Mouse (Mus musculus) brain, adult 2 months (tissue): Measurements from ENCODE around the gene 1600002K03Rik.

Experiments used
- DNase-seq: peaks from one replicate; pipeline ENCODE4 v3.0.0; 2011; ENCODE audit warnings: low read depth, low spot score

The 1600002K03Rik gene

DNA sequence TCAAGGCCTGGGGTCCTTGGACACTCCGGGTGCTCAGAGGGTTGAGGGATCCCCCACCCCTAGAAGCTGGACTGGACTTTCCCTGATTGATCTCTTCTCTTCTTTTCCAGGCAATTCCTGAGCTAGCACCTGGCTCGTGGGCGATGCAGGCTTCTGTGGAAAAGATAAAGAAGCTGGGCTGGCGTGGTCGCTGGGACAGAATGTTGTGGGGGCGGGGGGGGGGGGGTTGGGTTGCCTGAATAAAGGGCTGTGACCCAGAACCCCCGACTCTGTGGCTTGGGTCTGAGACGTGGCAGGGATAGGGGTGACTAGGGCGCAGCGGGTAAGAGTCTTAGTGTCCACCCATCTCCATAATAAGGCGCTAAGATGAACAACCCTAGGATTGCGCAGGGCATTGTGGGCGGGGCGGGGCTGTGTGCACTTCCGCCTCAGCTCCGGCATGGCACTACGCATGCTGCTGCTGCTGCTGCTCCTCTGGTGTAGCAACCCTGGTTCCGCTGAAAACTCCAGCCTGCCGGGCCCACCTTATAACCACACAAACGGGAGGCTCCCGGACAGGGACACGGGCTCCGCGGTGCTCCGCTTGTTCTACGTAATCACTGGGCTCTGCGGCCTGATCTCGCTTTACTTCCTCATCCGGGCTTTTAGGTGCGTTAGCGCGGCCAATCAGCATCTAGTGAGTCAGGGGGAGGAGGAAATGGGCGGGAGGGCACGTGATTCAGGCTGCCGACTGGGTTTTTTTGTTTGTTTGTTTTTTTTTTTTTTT lies at the start of gene 1600002K03Rik:
Gene 1600002K03Rik (plus strand): TSS at position 418 of the 766 bp plus-strand sequence.
- peak; percentile 96 for DNase-seq

DNA sequence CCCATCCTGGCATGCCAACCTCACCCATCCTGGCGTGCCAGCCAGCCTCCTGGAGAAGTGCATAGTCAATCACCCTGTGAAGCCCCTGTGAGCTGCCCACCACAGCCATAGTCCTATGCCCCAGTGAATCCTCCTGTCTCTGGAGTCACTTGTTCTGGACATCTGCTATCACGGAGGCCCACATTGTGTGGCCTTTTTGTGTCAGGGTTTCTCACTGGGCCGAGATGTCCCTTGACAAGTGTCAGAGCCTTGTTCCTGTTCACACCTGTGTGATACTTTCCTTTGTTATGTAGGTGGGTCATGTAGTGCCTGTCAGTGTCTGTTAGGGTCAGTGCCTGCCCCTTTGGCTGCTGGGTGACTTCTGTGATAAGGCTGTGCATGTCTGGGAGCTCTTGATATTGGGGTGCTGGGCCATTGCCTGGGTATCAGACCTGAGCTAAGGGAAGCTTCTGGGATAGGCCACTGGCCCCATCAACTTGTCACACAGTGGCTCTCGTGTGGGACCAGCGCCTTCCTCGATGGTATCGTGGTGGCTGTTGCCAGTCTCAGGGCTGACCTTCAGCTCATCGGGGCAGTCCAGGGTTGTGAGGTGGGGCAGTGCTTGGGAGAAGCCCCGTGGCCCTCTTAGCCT lies 48.7 kb upstream of the 1600002K03Rik start:
- DNase-seq, result no peak

DNA sequence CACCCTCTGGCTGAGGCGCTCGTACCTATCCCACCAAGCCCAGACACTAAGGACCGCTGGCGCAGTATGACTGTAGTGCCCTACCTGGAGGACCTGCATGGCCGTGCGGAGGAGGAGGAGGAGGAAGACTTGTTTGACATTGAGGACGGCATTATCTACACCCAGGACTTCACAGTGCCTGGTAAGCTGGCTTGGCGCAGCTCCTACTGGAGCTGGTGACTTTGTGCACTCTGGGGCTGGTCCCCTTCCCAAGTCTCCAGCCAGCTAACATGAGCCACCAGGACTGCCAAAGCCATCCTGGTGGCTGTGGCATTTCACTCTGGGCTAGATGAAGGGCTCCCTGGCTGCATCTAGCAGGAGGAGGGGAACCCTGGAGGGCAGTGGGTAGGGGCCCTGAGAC lies 44.8 kb upstream of the 1600002K03Rik start:
- DNase-seq, result no peak

DNA sequence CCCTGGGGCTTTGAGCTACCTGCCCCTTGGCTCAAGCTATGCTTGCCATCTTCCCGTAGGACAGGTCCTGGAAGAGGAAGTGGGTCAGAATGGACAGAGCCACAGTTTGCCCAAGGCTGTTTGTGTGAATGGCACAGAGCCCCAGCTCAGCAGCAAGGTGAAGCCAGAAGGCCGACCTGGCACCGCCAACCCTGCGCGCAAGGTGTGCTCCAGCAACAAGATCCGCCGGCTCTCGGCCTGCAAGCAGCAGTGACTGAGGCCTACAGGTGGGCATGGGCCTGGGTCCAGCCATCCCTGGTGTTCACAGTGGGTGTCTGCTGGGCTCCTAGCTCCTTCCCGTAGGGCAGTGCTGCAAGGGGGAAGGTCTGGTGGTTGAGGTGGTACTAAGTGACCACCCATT lies 42.9 kb upstream of the 1600002K03Rik start:
- peak; percentile 89 for DNase-seq

DNA sequence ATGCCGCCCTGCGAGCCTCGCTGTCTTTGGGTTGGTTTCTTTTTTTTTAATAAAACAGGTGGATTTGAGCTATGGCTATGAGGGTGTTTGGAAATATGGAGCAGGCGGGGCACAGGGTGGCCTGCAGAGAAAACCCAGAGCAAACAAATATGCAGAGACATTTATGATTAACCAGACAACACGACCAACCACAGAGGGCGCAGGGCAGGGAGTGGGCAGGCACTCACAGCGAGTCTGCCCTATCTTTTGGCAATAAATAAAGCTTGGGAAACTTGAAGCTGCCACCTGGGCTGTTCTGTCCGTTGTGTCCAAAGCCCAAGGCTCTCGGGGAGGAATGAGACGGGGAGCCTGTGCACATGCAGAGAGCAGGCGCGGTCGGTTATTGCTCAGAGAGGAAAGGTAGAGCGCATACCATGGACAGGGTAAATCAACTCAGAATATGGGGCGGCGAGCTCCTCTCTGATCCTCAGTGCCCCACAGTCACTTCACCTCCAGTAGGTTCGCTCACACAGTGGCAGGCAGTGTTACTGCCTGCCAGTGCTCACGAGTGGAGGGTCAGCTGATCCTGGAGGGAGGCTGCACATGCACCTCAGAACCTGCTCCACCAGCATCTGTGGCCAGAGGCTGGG lies 42.2 kb upstream of the 1600002K03Rik start:
- no peak for DNase-seq

DNA sequence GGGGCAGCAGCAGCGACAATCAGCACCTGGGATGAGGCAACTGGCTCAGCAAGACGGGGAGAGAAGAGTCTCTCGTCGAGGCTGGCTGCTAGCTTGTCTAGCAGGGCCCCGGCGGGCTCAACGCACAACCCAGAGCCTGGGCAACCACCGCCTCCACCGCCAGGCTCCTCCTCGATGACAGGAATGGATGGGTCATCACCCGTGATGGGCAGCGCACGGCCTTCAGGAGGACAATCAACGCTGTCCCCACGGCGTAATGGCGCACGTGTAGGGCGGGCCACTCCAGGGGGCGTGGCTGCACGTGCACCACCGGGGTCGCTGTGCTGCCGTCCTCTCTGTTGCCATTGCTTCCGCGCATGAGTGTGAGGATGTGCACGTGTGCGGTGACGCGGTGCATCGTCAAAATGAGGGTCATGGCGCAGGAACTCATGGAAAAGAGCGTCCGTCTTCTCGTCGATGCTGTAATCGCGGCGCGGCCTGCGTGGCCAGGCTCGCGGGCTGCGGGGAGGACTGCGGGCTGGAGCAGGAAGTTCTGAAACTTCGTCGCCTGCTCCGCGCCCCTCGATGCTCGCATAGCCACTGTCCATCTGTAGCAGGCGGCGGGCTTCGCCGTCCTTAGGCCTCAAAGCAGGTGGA lies 41.3 kb upstream of the 1600002K03Rik start:
- DNase-seq, result peak; percentile 81

DNA sequence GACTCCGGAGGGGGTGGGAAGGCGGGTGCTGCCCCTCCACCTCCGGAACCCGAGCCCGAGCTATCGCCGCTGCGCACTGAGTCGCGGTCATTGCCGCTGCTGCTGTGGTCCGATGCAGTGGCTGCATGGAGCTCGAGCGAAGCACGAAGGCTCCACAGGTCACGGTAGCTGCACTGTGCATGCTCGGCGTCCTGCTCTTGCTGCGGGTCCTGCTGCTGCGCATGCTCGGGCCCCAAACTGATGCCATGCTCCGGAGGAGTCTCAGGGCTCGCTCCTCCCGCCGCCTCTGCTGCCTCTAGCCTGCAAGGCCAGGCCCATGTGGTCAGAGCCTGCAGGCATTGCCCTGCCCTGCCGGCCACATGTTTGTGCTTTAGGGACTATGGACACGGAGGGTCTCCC lies 40.8 kb upstream of the 1600002K03Rik start:
- DNase-seq, result peak; percentile 59

DNA sequence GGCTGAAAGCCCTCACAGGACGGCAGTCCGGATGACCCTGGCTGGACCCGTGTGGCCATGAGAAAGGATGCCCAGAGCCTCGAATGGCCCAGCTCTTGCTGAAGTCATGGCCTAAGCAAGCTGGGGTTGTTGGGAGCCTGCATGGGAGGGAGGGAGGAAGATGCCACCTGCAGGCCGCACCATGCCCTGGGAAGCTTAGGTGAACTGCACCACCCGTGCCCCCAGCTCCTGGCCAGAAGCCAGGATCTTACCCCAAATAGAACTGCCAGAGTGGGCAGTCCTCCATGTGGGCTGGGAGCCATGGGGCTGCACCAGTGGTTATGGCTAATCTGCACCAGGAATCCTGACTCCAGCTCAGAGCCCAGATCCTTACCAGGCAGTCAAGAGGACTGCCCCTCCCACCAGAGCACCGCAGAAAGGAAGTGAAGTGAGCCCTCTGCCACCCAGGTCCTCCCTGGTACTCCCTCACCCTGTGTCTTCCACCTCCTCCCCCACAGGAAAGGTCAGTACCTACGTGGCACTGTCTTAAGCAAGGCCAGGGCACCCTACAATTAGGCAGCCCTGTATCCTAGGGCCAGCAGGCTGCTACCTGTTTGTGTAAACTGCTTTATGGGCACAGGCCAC lies 39.4 kb upstream of the 1600002K03Rik start:
- no peak for DNase-seq

DNA sequence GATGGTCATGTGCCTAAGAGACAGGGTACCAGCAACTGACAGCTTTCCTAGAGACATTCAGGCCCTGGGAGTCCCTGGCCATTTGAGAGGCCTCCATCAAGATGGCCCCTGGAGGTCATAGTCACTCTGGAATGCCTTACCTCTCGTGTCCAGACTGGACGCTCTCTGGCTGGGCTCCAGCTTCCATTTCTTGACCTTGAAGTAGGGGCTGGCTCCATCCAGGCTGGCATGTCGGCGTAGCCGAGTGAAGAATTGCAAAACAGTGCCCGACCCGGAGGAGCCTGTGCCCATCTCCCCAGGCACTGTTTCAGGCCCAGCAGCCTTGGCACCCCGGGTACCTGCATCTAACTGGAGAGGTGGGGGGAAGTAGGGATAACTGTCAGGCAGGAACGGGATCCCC lies 38.3 kb upstream of the 1600002K03Rik start:
- DNase-seq, result no peak

DNA sequence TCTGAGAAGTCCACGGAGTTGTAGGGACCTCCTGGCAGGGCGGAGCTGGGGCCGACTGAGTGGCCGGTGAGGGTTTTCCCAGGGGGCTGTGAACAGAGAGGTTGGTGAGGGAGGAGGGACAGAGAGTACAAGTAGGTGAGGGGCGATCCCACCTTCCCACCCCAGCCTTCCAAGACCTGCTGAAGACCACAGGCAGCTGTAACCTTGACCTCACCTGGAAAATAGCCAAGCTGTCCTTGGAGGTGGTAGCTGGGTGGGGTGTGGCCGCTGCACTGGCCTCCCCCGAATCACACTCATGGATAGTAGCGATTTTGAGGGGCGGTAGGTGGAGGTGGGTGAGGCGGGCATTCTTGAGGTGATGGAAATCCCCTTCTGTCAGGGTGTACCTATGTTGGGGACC lies 37.6 kb upstream of the 1600002K03Rik start:
- DNase-seq, result no peak

DNA sequence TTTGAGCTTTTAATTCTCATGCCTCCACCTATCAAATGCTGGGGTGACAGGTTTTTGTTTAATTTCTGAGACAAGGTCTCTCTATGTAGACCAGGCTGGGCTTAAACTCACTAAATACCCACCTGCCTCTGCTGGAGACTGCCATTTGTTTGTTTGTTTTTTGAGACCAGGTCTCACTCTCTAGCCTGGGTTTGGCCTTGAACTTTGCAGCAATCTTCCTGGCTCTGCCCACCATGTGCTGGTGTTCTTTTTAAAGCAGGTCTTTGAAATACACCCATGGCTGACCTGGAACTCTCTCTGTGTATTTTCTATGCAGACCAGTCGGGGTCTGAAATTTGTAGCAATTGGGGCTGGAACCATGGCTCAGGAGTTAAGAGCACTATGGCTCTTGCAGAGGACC lies 37.1 kb upstream of the 1600002K03Rik start:
- no peak for DNase-seq

DNA sequence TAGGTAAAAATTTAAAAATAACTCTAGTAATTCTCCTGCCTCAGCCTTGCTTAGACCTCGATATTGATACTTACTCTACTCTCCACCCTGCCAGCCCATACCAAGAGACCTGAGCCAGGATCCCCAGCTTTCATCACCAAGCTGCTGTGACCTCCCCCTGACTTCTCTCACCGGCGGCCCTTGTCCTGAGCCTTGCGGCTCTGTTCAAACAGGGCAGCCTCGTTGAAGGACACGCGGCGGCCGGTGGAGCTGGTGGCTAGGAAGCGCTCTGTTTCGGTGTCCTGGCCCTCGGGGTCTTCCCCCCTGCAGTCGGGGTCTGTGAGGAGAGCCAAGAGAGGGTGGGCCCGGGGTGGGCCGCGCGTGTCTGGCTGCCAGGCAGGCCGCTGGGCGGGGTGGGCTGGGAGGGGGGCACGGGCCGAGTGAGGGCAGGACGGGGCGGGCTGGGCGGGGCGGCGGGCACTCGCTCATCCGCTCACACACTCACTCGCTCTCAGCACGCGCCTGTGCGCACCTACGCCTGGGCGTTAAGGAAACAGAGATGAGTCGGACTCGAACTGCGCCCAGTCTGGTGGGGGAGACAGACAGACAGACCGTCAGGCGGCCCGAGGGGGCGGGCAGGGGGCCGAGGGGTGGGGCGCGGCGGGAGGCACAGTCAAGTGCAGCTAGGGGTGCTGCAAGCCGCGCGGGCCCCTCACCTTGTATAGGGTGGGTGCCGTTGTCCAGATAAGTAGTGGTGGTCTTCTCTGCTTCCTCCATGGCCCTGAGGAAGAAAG lies 36.4 kb upstream of the 1600002K03Rik start:
- no peak for DNase-seq

DNA sequence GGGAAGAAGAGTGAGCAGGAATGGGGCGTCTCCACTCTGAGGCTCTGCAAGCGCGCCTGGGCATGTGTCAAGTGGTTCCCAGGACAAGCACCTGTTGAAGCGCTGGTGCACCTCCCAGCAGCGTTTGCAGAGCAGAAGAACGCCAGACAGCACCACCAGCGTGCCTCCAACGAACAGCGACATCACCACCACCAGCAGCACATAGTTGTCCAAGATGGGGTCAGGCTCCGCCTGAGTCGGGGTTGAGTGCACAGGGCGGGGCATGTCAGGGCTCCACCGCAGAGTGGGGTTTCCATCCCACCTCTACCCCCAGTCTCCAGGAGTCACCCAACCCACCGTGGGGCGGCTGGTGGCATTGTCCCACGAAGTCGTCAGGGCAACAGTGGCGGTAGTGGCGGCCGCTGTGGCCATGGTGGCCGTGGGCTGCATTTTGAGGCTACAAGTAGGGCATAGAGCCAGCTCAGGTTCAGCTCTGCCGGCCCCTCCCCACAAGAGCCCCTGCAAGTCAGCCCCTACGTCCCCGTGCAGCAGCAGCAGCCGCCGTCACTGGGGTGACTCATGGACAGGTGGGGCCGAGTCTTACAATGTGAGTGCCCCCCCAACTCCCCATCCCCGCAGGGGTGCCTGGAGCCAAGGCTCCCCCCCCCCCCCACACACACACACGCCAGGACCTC lies 35.7 kb upstream of the 1600002K03Rik start:
- DNase-seq, result peak; percentile 90

DNA sequence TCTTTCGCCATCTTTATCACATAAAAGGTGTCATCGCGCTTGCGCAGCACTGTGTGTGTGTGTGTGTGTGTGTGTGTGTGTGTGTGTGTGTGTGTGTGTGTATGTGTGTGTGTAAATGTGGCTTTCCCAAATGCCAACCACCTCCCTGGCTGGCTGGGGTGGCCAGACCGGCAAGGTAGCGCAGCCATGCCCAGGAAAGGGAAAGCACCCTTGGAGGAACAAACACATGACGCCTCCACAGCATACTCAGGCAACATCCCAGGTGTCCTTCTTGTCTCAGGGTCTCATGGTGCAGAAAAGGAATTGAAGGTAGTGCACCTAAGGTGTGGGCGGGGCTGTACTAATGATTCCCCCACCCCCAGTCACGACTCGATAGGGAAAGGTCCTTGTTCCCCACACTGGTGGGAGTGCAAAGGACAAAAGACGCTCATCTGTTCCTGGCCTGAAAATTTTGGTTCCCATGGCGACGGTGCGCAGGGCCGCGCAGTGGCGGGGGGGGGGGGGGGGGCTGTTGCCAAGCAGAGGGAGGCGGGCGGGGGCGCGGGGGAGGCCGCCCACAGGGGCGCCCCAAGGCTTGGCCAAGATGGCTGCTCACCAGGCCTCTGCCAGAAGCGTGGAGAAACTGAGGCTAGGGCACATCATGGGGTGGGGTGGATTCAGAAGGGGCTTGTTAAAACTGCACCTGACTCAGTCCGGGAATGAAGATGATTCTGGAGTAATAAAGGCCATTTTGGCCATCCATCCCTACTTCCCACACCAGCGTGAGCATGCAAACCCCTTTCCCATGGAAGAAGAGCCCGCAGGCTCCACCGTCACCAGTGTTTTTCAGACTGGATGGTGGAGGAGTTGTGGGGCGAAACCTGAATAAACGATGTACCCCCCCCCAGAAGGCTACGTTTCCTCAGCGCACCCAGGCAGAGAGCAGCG lies 34.9 kb upstream of the 1600002K03Rik start:
- peak; percentile 81 for DNase-seq

DNA sequence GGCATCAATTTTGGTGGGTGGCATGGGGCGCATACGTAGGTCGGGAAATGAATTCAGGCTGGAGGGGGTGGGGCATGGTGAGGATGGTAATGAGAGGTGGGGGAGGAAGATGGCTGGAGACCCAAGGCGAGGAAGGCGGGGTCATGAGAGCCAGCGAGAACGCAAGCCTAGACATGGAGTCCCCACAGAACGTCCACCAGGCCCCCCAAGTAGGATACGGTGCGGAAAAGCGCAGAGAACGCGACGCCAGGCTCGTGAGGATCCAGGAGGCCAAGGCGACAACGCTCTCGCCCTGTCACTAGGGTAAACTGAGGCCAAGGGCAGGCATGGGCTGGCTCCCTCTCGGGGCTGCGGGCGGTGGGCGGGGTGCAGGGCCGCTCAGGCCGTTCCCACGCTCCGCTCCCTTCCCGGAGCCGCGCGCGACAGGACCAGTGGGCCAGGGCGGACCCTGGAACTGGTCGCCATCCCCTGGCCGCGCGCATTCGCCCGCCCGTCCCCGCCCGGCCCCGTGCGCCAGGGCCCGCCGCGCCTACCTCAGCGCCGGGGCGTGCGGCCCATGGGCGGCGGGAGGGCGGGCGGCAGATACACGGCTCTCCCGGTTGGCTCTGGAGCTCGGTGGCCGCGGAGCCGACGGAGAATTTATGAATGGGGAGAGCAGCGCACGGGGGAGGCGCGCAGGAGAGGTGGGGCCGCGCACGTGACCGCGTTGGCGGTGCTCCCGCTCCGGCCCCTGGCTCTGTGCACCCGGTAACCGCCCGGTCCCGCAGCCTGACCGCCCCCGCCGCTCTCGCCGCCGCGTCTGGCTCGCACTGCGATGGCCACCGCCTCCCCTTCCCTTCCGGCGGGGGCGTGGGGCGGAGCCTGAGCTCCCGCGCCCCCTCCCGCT lies 33.9 kb upstream of the 1600002K03Rik start, which contains the start of gene Atp5d:
Gene Atp5d (plus strand): TSS at position 80 of the 886 bp plus-strand sequence.
- peak; percentile 91 for DNase-seq

DNA sequence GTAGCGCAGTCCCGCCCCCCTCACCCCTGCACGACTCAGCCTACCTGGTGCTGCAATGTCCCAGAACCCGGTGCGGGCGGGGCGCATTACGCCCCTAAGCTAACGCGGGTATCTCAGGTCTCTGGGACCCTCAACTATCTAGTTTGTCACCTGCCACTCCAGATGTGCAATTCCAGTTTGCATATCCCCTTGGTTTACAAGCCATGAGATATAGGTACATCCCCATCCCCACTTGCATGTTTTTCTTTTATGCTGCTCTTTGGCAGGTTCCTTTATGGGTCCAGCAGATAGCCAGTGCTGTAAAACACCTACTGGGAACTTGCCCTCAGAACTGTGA lies 33.3 kb upstream of the 1600002K03Rik start:
- DNase-seq, result no peak

DNA sequence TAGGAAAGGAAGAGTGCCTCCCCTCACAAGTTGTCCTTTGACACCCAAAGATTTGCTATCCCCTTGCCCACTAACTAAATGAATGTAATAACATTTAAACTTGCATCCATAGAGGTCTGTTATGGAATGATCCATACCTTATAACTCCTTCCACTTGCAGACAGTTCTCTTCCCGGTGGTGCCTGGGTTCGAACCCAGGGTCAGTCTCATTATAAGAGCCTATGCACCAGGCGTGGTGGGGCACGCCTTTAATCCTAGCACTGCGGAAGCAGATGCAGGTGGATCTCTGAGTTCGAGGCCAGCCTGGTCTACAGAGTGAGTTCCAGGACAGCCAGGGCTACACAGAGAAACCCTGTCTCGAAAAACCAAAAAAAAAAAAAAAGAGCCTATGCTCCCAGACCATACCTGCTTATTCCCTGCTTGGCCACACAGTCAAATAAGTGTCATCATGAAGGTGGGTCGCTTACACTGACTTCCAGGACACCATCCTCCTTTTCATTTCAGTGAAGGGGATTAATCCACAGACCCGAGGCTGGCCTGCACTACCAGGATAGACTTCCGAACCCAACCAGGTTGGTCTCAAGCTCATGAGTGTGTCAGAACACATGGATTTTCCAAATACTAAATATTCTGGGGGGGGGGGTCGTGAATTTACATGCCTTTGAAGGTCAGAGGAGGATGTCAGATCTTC lies 32.6 kb upstream of the 1600002K03Rik start:
- DNase-seq, result no peak

DNA sequence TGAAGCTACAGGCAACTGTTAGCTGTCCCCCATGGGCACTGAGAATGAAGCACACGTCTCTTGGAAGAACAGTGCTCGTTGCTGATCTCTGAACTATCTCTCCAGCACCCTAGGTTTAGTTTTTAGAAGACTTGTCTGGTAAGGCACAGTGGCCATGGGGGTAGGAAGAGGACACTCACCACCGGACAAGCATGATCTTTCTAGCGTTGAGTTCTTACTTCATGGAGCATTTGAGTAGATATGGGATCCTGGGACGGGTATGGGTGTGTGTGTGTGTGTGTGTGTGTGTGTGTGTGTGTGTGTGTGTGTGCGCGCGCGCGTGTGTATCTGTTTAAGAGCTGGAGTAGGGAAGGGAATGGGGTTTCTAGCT lies 32.1 kb upstream of the 1600002K03Rik start, which contains the start of gene Cbarp:
Gene Cbarp (minus strand): TSS at position 170 of the 370 bp plus-strand sequence.
- DNase-seq, result no peak
